Mouse (Mus musculus): ENCODE measurements around the gene Cntn1. TPM values are rescaled to one million over a fixed set of nuclear protein-coding genes. Genes with fewer than 3 reads are reported as not detected.

Gene Cntn1
- total RNA-seq, 1 experiment: 0.62 TPM

DNA sequence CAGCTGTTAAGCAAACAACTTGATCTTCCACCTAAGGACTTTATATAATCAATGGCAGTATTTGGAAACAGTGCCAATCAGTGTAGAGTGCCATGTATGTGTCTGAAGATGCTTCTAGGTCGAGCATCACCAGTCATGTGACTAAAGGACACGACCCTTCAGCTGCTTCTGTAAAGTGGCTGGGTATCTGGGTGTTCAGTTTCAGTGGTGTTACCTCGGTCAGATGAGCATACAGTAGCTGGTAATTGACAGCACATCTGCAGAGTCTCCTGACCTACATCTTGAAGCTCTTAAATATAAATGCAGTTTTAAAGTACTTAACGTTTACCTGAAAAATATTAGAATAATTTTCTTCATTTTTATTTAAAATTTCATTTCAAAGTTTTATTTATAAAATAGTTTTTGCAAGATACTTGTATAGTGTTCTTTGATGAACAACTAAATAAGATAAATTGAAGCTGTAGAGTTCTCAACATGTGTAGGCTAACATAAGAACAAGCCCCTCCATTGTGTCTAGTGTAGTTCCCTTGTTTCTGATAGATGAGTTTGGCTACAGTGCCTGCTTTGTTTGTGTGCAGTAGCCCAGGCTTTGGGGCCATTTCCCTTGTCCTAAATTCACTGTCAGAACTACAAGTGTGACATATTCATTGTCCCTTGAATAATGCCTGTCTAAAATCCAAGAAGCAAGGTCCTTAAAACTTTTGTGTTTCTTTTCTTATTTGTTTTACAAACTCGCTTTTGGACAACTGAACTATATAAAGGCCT is 48.6 kb downstream of the Cntn1 start:
- Histone ChIP-seq H3K27ac (ENCODE audit: insufficient read depth, low read depth, low read length, poor library complexity, severe bottlenecking) (no peak overlapping the region), H3K4me3 (ENCODE audit: insufficient read depth in 1 of 2, low read depth in 1 of 2, low read length in 2 of 2, poor library complexity in 1 of 2, severe bottlenecking in 1 of 2) (no peak overlapping the region), H3K9me3 (ENCODE audit: control insufficient read depth, insufficient read depth, low read depth, low read length) (no peaks in the 10 kb centered on the region), H3K36me3 (ENCODE audit: control insufficient read depth, insufficient read depth, low read length, poor library complexity, severe bottlenecking) (no peaks in the 10 kb centered on the region), H3K9ac (ENCODE audit: insufficient read depth, low read depth, low read length, poor library complexity, severe bottlenecking) (no peak overlapping the region), H3K4me1 (ENCODE audit: control insufficient read depth in 2 of 2, insufficient read depth in 2 of 2, low read length in 2 of 2, poor library complexity in 1 of 2) (no peaks in the 10 kb centered on the region)
- TF ChIP-seq MAFK (IDR thresholded peaks at IDR 0.05; ENCODE audit: insufficient read depth, low read depth, low read length): no peak
- no peak for TF ChIP-seq HCFC1 (IDR thresholded peaks at IDR 0.05; ENCODE audit: borderline replicate concordance, insufficient read depth, low read length)
- TF ChIP-seq ZNF384 (IDR thresholded peaks at IDR 0.05; ENCODE audit: low read depth, low read length): no peak
- no peak for TF ChIP-seq ZC3H11A (IDR thresholded peaks at IDR 0.05; ENCODE audit: borderline replicate concordance, low read depth, low read length)
- TF ChIP-seq CHD2 (IDR thresholded peaks at IDR 0.05; ENCODE audit: low read depth, low read length): no peak
- no peak for DNase-seq (ENCODE audit: low read depth, low spot score)
- in situ Hi-C loops (cut with MboI; ENCODE audit: low sequenced_read_pairs in 2 of 2, unreplicated experiment in 2 of 2): no loop called here

DNA sequence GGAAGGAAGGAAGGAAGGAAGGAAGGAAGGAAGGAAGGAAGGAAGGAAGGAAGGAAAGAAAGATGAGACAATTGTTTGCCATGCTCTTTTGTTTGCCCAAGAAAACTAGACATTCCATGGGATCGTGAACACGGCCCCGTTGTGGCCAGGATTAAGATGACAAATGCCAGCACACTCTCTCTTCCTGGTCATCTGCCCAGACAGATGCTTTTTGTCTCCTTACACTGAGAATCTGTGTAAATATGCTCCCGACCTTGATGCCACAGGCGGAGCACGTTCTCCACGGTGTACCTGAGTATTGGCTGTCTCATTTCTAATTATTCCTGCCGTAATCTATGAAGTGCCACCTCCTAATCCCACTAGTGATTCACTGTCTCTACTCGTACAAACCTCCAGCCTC is 51.0 kb downstream of the Cntn1 start:
- no peak for DNase-seq (ENCODE audit: low read depth, low spot score)
- Histone ChIP-seq H3K9me3 (ENCODE audit: control insufficient read depth, insufficient read depth, low read depth, low read length) (no peaks in the 10 kb centered on the region), H3K27ac (ENCODE audit: insufficient read depth, low read depth, low read length, poor library complexity, severe bottlenecking) (no peak overlapping the region), H3K4me3 (ENCODE audit: insufficient read depth in 1 of 2, low read depth in 1 of 2, low read length in 2 of 2, poor library complexity in 1 of 2, severe bottlenecking in 1 of 2) (no peak overlapping the region), H3K36me3 (ENCODE audit: control insufficient read depth, insufficient read depth, low read length, poor library complexity, severe bottlenecking) (no peaks in the 10 kb centered on the region), H3K4me1 (ENCODE audit: control insufficient read depth in 2 of 2, insufficient read depth in 2 of 2, low read length in 2 of 2, poor library complexity in 1 of 2) (no peaks in the 10 kb centered on the region), H3K9ac (ENCODE audit: insufficient read depth, low read depth, low read length, poor library complexity, severe bottlenecking) (no peak overlapping the region)
- in situ Hi-C loops (cut with MboI; ENCODE audit: low sequenced_read_pairs in 2 of 2, unreplicated experiment in 2 of 2): no loop called here
- TF ChIP-seq MAFK (IDR thresholded peaks at IDR 0.05; ENCODE audit: insufficient read depth, low read depth, low read length) (no peak), CHD2 (IDR thresholded peaks at IDR 0.05; ENCODE audit: low read depth, low read length) (no peak), ZC3H11A (IDR thresholded peaks at IDR 0.05; ENCODE audit: borderline replicate concordance, low read depth, low read length) (no peak), ZNF384 (IDR thresholded peaks at IDR 0.05; ENCODE audit: low read depth, low read length) (no peak), HCFC1 (IDR thresholded peaks at IDR 0.05; ENCODE audit: borderline replicate concordance, insufficient read depth, low read length) (no peak)

- Histone ChIP-seq H3K4me1 (ENCODE audit: control insufficient read depth in 2 of 2, insufficient read depth in 2 of 2, low read length in 2 of 2, poor library complexity in 1 of 2) (no peaks in the 10 kb centered on the region), H3K9ac (ENCODE audit: insufficient read depth, low read depth, low read length, poor library complexity, severe bottlenecking) (no peak overlapping the region), H3K27ac (ENCODE audit: insufficient read depth, low read depth, low read length, poor library complexity, severe bottlenecking) (no peak overlapping the region), H3K36me3 (ENCODE audit: control insufficient read depth, insufficient read depth, low read length, poor library complexity, severe bottlenecking) (no peaks in the 10 kb centered on the region), H3K9me3 (ENCODE audit: control insufficient read depth, insufficient read depth, low read depth, low read length) (no peaks in the 10 kb centered on the region), H3K4me3 (ENCODE audit: insufficient read depth in 1 of 2, low read depth in 1 of 2, low read length in 2 of 2, poor library complexity in 1 of 2, severe bottlenecking in 1 of 2) (no peak overlapping the region)
- no peak for TF ChIP-seq MAFK (IDR thresholded peaks at IDR 0.05; ENCODE audit: insufficient read depth, low read depth, low read length)
- TF ChIP-seq ZNF384 (IDR thresholded peaks at IDR 0.05; ENCODE audit: low read depth, low read length): no peak
- no peak for TF ChIP-seq ZC3H11A (IDR thresholded peaks at IDR 0.05; ENCODE audit: borderline replicate concordance, low read depth, low read length)
- no peak for TF ChIP-seq CHD2 (IDR thresholded peaks at IDR 0.05; ENCODE audit: low read depth, low read length)
- no peak for TF ChIP-seq HCFC1 (IDR thresholded peaks at IDR 0.05; ENCODE audit: borderline replicate concordance, insufficient read depth, low read length)
- DNase-seq (ENCODE audit: low read depth, low spot score): no peak
- in situ Hi-C loops (cut with MboI; ENCODE audit: low sequenced_read_pairs in 2 of 2, unreplicated experiment in 2 of 2): no loop called here
Observed at GRCm38 (mm10) chr15:92112455-92112854, 61.5 kb downstream of the Cntn1 start.

- no peaks in the 10 kb centered on the region for H3K4me1 ChIP-seq (ENCODE audit: control insufficient read depth in 2 of 2, insufficient read depth in 2 of 2, low read length in 2 of 2, poor library complexity in 1 of 2)
- no peaks in the 10 kb centered on the region for H3K9me3 ChIP-seq (ENCODE audit: control insufficient read depth, insufficient read depth, low read depth, low read length)
- H3K4me3 ChIP-seq (ENCODE audit: insufficient read depth in 1 of 2, low read depth in 1 of 2, low read length in 2 of 2, poor library complexity in 1 of 2, severe bottlenecking in 1 of 2): no peak overlapping the region
- H3K27ac ChIP-seq (ENCODE audit: insufficient read depth, low read depth, low read length, poor library complexity, severe bottlenecking): no peak overlapping the region
- no peak for DNase-seq (ENCODE audit: low read depth, low spot score)
- in situ Hi-C loops (cut with MboI; ENCODE audit: low sequenced_read_pairs in 2 of 2, unreplicated experiment in 2 of 2): no loop called here
- TF ChIP-seq ZNF384 (IDR thresholded peaks at IDR 0.05; ENCODE audit: low read depth, low read length): no peak
- no peak for TF ChIP-seq HCFC1 (IDR thresholded peaks at IDR 0.05; ENCODE audit: borderline replicate concordance, insufficient read depth, low read length)
- TF ChIP-seq ZC3H11A (IDR thresholded peaks at IDR 0.05; ENCODE audit: borderline replicate concordance, low read depth, low read length): no peak
- no peak for TF ChIP-seq MAFK (IDR thresholded peaks at IDR 0.05; ENCODE audit: insufficient read depth, low read depth, low read length)
- TF ChIP-seq CHD2 (IDR thresholded peaks at IDR 0.05; ENCODE audit: low read depth, low read length): no peak
- no peaks in the 10 kb centered on the region for H3K36me3 ChIP-seq (ENCODE audit: control insufficient read depth, insufficient read depth, low read length, poor library complexity, severe bottlenecking)
- H3K9ac ChIP-seq (ENCODE audit: insufficient read depth, low read depth, low read length, poor library complexity, severe bottlenecking): no peak overlapping the region
Observed at GRCm38 (mm10) chr15:92132936-92133335, 82.0 kb downstream of the Cntn1 start.
